Mouse (Mus musculus) lung, postnatal 0 days (tissue): ENCODE measurements around the gene Ism2. TPM values are rescaled to one million over a fixed set of nuclear protein-coding genes. Genes with fewer than 3 reads are reported as not detected.

ENCODE experiments used
- ATAC-seq: fragments of 200-750 bp; cut with Nextera tagmentation; 2 replicates; pipeline ENCODE4 v1.8.0; 2017; ENCODE audit warnings: moderate library complexity
- DNase-seq: peaks from one replicate; pipeline ENCODE4 v3.0.0-alpha.2; 2016; ENCODE audit warnings: low spot score
- H3K27ac ChIP-seq: fragments of 300-500 bp; sonication (generic); 2 replicates; pipeline ENCODE4 v1.5.1; 2014; ENCODE audit warnings: antibody characterized with exemption, mild to moderate bottlenecking, low read length, mixed read lengths
- H3K27me3 ChIP-seq: fragments of 300-500 bp; sonication (generic); replicated peaks from 2 replicates; pipeline ENCODE4 v1.6.1; 2014; ENCODE audit warnings: low read length, mixed read lengths; ENCODE audit not compliant: insufficient read depth
- H3K36me3 ChIP-seq: fragments of 300-500 bp; sonication (generic); 2 replicates; pipeline ENCODE4 v1.6.1; 2014; ENCODE audit warnings: low read length, mixed read lengths; ENCODE audit not compliant: insufficient read depth
- H3K4me1 ChIP-seq: fragments of 300-500 bp; sonication (generic); 2 replicates; pipeline ENCODE4 v1.6.1; 2014; ENCODE audit warnings: antibody characterized with exemption, low read depth, low read length, mixed read lengths; ENCODE audit not compliant: insufficient read depth
- H3K4me2 ChIP-seq: fragments of 300-500 bp; sonication (generic); replicated peaks from 2 replicates; pipeline ENCODE4 v1.6.1; 2014; ENCODE audit warnings: low read depth, mild to moderate bottlenecking, low read length, moderate library complexity, mixed read lengths
- H3K4me3 ChIP-seq: fragments of 300-500 bp; sonication (generic); 2 replicates; pipeline ENCODE4 v1.5.1; 2014; ENCODE audit warnings: low read depth, low read length
- H3K9ac ChIP-seq: fragments of 300-500 bp; sonication (generic); replicated peaks from 2 replicates; pipeline ENCODE4 v1.6.1; 2014; ENCODE audit warnings: low read depth, mild to moderate bottlenecking
- H3K9me3 ChIP-seq: fragments of 300-500 bp; sonication (generic); 2 replicates; pipeline ENCODE4 v1.6.1; 2016; ENCODE audit warnings: low read length, mixed read lengths
- CTCF ChIP-seq: IDR thresholded peaks from 2 replicates; pipeline ENCODE4 v1.5.1; 2016; ENCODE audit warnings: antibody characterized with exemption, mild to moderate bottlenecking
- EP300 ChIP-seq: IDR thresholded peaks from 2 replicates; pipeline ENCODE4 v1.6.1; 2016; ENCODE audit warnings: antibody characterized with exemption, mild to moderate bottlenecking, control low read depth
- WGBS: fragments of 180-500 bp; shearing (Covaris S2); extraction: QIAGEN DNeasy Blood & Tissue Kit; methylation state at CpG from one replicate; pipeline ENCODE4 v1.1.7; 2014; 5-methylcytosine and 5-hydroxymethylcytosine counted together
- polyA plus RNA-seq: library from polyadenylated mRNA; unstranded; fragments of >200 nt; fragmentation: Nextera tagmentation; extraction: Ambion mirVana; gene quantifications from 2 replicates; pipeline ENCODE4 v1.2.1, GENCODE M21; 2015

The Ism2 gene
- polyA plus RNA-seq, 1 experiment from 2014 or later: 2.2 TPM

GRCm38 (mm10) chr12:87274853-87275831 is 24.4 kb downstream of the Ism2 start:
- peaks cover 42% of the 10 kb centered on the region for H3K36me3 ChIP-seq
- no peaks in the 10 kb centered on the region for H3K27me3 ChIP-seq
- no peak overlapping the region for H3K4me3 ChIP-seq
- H3K27ac ChIP-seq: no peak overlapping the region
- H3K4me1 ChIP-seq: no peaks in the 10 kb centered on the region
- H3K9me3 ChIP-seq: no peaks in the 10 kb centered on the region
- ATAC-seq (no peak), DNase-seq (no peak)
- WGBS: 81% methylated on average over 9 of the region's 9 CpGs
- H3K4me2 ChIP-seq: no peak overlapping the region
- TF ChIP-seq EP300: no peak
- no peak for TF ChIP-seq CTCF
- no peak overlapping the region for H3K9ac ChIP-seq

- H3K9me3 ChIP-seq: no peaks in the 10 kb centered on the region
- TF ChIP-seq EP300: no peak
- peak; percentile 72 for TF ChIP-seq CTCF
- DNase-seq (peak; percentile 54), ATAC-seq (no peak)
- peak overlapping the region; percentile 87; the same call in 1 of the 2 replicates for H3K4me3 ChIP-seq
- no peaks in the 10 kb centered on the region for H3K27me3 ChIP-seq
- WGBS: 19% methylated on average over 4 of the region's 4 CpGs
- H3K9ac ChIP-seq: no peak overlapping the region
- no peaks in the 10 kb centered on the region for H3K4me1 ChIP-seq
- no peak overlapping the region for H3K27ac ChIP-seq
- H3K36me3 ChIP-seq: peaks cover 32% of the 10 kb centered on the region; the same call in 1 of the 2 replicates
- H3K4me2 ChIP-seq: peak overlapping the region; percentile 81
Measured at GRCm38 (mm10) chr12:87267682-87268081, 31.8 kb downstream of the Ism2 start.

GRCm38 (mm10) chr12:87266827-87267603 is 32.5 kb downstream of the Ism2 start:
- peak; percentile 41 for DNase-seq
- peaks cover 25% of the 10 kb centered on the region; the same call in 1 of the 2 replicates for H3K36me3 ChIP-seq
- TF ChIP-seq EP300 (no peak), CTCF (no peak)

GRCm38 (mm10) chr12:87266108-87266826 is 33.2 kb downstream of the Ism2 start, which contains the start of the genes Vipas39 and Ahsa1:
Gene Vipas39 (minus strand): TSS chr12:87266256.
Gene Ahsa1 (plus strand): TSS chr12:87266479.
- H3K27me3 ChIP-seq: no peaks in the 10 kb centered on the region
- no peaks in the 10 kb centered on the region for H3K9me3 ChIP-seq
- DNase-seq: peak; percentile 99
- TF ChIP-seq EP300: 0 out of 2 replicates have a peak, but pooled peaks have one; percentile 37
- TF ChIP-seq CTCF: peak; percentile 60
- H3K36me3 ChIP-seq: peaks cover 18% of the 10 kb centered on the region; the same call in 1 of the 2 replicates
- peak within 1 kb of the TSS; percentile 80 for H3K9ac ChIP-seq
- peak within 1 kb of the TSS; percentile 87 for H3K4me3 ChIP-seq
- peak; percentile 97 for ATAC-seq
- H3K4me1 ChIP-seq: no peaks in the 10 kb centered on the region
- H3K27ac ChIP-seq: peak within 1 kb of the TSS; percentile 85
- peak within 1 kb of the TSS; percentile 81 for H3K4me2 ChIP-seq
- under 1% methylated on average over 31 of the region's 31 CpGs for WGBS

More at GRCm38 (mm10) chr12:87266827-87267603, 32.5 kb downstream of the Ism2 start:
- Histone ChIP-seq H3K27ac (peak overlapping the region; percentile 85), H3K9me3 (no peaks in the 10 kb centered on the region), H3K4me2 (peak overlapping the region; percentile 81), H3K4me1 (no peaks in the 10 kb centered on the region), H3K9ac (peak overlapping the region; percentile 80), H3K27me3 (no peaks in the 10 kb centered on the region), H3K4me3 (peak overlapping the region; percentile 87)
- ATAC-seq: peak; percentile 32
- WGBS: under 1% methylated on average over 31 of the region's 31 CpGs

GRCm38 (mm10) chr12:87265444-87265843 is 34.1 kb downstream of the Ism2 start:
- ATAC-seq (no peak), DNase-seq (no peak)
- no peak for TF ChIP-seq CTCF
- TF ChIP-seq EP300: no peak
- H3K9me3 ChIP-seq: no peaks in the 10 kb centered on the region
- H3K27me3 ChIP-seq: no peaks in the 10 kb centered on the region
- no peak overlapping the region for H3K27ac ChIP-seq
- 17% methylated on average over 11 of the region's 11 CpGs for WGBS
- peak overlapping the region; percentile 73 for H3K4me2 ChIP-seq
- peaks cover 12% of the 10 kb centered on the region for H3K36me3 ChIP-seq
- no peaks in the 10 kb centered on the region for H3K4me1 ChIP-seq
- peak overlapping the region; percentile 87 for H3K4me3 ChIP-seq
- peak overlapping the region; percentile 80 for H3K9ac ChIP-seq
